Mouse (Mus musculus): ENCODE measurements around the gene Kif7. TPM values are rescaled to one million over a fixed set of nuclear protein-coding genes. Genes with fewer than 3 reads are reported as not detected.

Kif7 gene
- polyA plus RNA-seq, 1 experiment: 1.00 TPM

GRCm38 (mm10) chr7:79732622-79733021 lies 17.1 kb upstream of the Kif7 start, which contains the start of gene Plin1:
Gene Plin1 (minus strand): TSS chr7:79732903.
- 37% methylated on average over 4 of the region's 4 CpGs for WGBS
- Histone ChIP-seq H3K27ac (ENCODE audit: control insufficient read depth, insufficient read depth, low read depth, low read length, poor library complexity) (no peak within 1 kb of the TSS), H3K4me3 (replicated peaks; ENCODE audit: control insufficient read depth, low read depth, low read length) (no peak within 1 kb of the TSS), H3K4me1 (ENCODE audit: control insufficient read depth, insufficient read depth, low read length) (no peaks in the 10 kb centered on the region)
- TF ChIP-seq CTCF (IDR thresholded peaks at IDR 0.05; ENCODE audit: control insufficient read depth, insufficient read depth, low read length): no peak
- TF ChIP-seq POLR2A (IDR thresholded peaks at IDR 0.05; ENCODE audit: borderline replicate concordance, control insufficient read depth, low read depth, low read length): no peak

- no peak overlapping the region for H3K27ac ChIP-seq (ENCODE audit: control insufficient read depth, insufficient read depth, low read depth, low read length, poor library complexity)
- H3K4me1 ChIP-seq (ENCODE audit: control insufficient read depth, insufficient read depth, low read length): no peaks in the 10 kb centered on the region
- TF ChIP-seq CTCF (IDR thresholded peaks at IDR 0.05; ENCODE audit: control insufficient read depth, insufficient read depth, low read length): no peak
- no peak for TF ChIP-seq POLR2A (IDR thresholded peaks at IDR 0.05; ENCODE audit: borderline replicate concordance, control insufficient read depth, low read depth, low read length)
- no peak overlapping the region for H3K4me3 ChIP-seq (replicated peaks; ENCODE audit: control insufficient read depth, low read depth, low read length)
- 83% methylated on average over 13 of the region's 13 CpGs for WGBS
Measured at GRCm38 (mm10) chr7:79731438-79731837, 15.9 kb upstream of the Kif7 start.

DNA sequence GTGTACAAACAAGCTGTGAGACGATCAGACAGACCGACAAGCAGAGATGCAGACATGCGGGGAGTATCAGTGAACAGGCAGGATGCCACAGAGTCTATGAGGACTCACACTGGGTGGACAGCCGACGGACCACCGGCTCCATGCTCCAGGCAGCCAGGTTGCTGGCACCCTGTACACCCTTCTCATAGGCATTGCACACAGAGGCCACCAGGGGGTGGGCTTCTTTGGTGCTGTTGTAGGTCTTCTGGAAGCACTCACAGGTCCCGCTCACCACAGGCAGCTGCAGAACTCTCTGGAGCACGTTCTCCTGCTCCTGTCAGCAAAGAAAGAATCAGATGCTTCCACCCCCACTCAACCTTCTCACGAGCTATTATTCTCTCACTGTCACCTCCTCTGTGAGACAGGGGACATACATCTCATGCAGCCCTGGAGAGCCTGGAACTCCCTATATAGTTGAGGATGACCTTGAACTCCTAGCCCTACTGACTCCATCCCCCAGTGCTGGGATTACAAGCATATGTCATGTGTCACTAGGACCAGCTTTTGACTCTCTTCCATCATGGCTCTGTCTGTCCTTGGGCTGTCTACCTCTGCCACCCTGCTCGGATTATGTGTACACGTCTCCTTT lies 14.3 kb upstream of the Kif7 start:
- H3K4me1 ChIP-seq (ENCODE audit: control insufficient read depth, insufficient read depth, low read length): no peaks in the 10 kb centered on the region
- H3K27ac ChIP-seq (ENCODE audit: control insufficient read depth, insufficient read depth, low read depth, low read length, poor library complexity): no peak overlapping the region
- 60% methylated on average over 11 of the region's 11 CpGs for WGBS
- TF ChIP-seq CTCF (IDR thresholded peaks at IDR 0.05; ENCODE audit: control insufficient read depth, insufficient read depth, low read length) (no peak), POLR2A (IDR thresholded peaks at IDR 0.05; ENCODE audit: borderline replicate concordance, control insufficient read depth, low read depth, low read length) (no peak)
- H3K4me3 ChIP-seq (replicated peaks; ENCODE audit: control insufficient read depth, low read depth, low read length): no peak overlapping the region

GRCm38 (mm10) chr7:79729169-79729568 lies 13.6 kb upstream of the Kif7 start:
- H3K4me3 ChIP-seq (replicated peaks; ENCODE audit: control insufficient read depth, low read depth, low read length): no peak overlapping the region
- WGBS: 5% methylated on average over 8 of the region's 8 CpGs
- TF ChIP-seq POLR2A (IDR thresholded peaks at IDR 0.05; ENCODE audit: borderline replicate concordance, control insufficient read depth, low read depth, low read length): no peak
- peak; percentile 81 for TF ChIP-seq CTCF (IDR thresholded peaks at IDR 0.05; ENCODE audit: control insufficient read depth, insufficient read depth, low read length)
- no peak overlapping the region for H3K27ac ChIP-seq (ENCODE audit: control insufficient read depth, insufficient read depth, low read depth, low read length, poor library complexity)
- no peaks in the 10 kb centered on the region for H3K4me1 ChIP-seq (ENCODE audit: control insufficient read depth, insufficient read depth, low read length)

- H3K4me1 ChIP-seq (ENCODE audit: control insufficient read depth, insufficient read depth, low read length): no peaks in the 10 kb centered on the region
- no peak overlapping the region for H3K4me3 ChIP-seq (replicated peaks; ENCODE audit: control insufficient read depth, low read depth, low read length)
- TF ChIP-seq CTCF (IDR thresholded peaks at IDR 0.05; ENCODE audit: control insufficient read depth, insufficient read depth, low read length) (peak; percentile 75), POLR2A (IDR thresholded peaks at IDR 0.05; ENCODE audit: borderline replicate concordance, control insufficient read depth, low read depth, low read length) (no peak)
- WGBS: 26% methylated on average over 6 of the region's 6 CpGs
- H3K27ac ChIP-seq (ENCODE audit: control insufficient read depth, insufficient read depth, low read depth, low read length, poor library complexity): no peak overlapping the region
Measured at GRCm38 (mm10) chr7:79728219-79728618, 12.7 kb upstream of the Kif7 start.

DNA sequence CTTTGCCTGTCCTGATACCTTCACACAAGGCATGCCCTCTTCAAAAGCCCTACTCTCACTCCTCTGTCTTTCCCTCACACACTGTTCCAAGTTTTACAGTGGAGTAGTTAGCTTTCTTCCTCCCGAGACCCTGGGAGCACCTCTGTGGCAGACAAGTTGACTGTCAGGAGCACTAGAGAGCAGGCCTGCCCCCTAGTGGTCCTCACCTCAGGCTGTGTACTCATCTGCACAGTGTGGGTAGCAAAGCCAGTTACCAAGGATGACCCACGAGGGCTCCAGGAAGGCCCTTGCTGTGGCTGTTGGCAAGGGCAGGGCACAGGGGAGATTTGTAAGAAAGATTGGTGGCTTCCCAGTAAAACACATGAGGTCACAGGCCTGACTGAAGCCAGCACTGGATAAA lies 11.6 kb upstream of the Kif7 start:
- WGBS: 16% methylated on average over 2 of the region's 2 CpGs
- H3K27ac ChIP-seq (ENCODE audit: control insufficient read depth, insufficient read depth, low read depth, low read length, poor library complexity): no peak overlapping the region
- no peaks in the 10 kb centered on the region for H3K4me1 ChIP-seq (ENCODE audit: control insufficient read depth, insufficient read depth, low read length)
- no peak overlapping the region for H3K4me3 ChIP-seq (replicated peaks; ENCODE audit: control insufficient read depth, low read depth, low read length)
- peak; percentile 77 for TF ChIP-seq CTCF (IDR thresholded peaks at IDR 0.05; ENCODE audit: control insufficient read depth, insufficient read depth, low read length)
- TF ChIP-seq POLR2A (IDR thresholded peaks at IDR 0.05; ENCODE audit: borderline replicate concordance, control insufficient read depth, low read depth, low read length): no peak

DNA sequence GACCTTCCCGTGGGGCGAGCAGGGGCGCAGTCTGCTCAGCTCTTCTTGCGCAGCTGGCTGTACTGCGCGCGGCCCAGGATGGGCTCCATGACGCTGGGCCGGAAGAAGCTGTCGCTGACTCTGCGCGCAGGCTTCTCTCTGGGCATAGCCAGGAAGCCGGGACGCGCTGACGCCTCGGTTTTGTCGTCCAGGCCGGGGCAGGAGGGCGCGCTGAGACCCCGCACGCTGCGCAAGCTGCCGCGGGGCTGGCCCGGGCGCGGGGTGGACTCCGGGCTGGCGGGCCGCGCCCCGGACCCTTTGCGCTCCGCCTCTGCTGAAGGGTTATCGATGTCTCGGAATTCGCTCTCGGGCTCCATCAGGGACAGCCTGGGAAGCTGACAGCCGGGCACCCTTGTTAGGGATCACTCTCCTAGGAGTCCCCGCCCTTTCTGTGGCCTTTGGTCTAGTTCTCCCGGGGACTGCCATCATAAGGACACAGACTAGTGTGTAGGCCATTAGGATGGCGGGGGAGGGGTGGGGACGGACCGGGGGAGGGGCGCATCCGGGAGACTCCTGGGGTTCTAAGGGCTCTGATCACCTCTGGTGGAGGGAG lies 6.0 kb upstream of the Kif7 start:
- WGBS: 1% methylated on average over 48 of the region's 48 CpGs
- no peak for TF ChIP-seq CTCF (IDR thresholded peaks at IDR 0.05; ENCODE audit: control insufficient read depth, insufficient read depth, low read length)
- TF ChIP-seq POLR2A (IDR thresholded peaks at IDR 0.05; ENCODE audit: borderline replicate concordance, control insufficient read depth, low read depth, low read length): no peak
- peak overlapping the region; percentile 1 for H3K4me3 ChIP-seq (replicated peaks; ENCODE audit: control insufficient read depth, low read depth, low read length)
- H3K27ac ChIP-seq (ENCODE audit: control insufficient read depth, insufficient read depth, low read depth, low read length, poor library complexity): no peak overlapping the region
- no peaks in the 10 kb centered on the region for H3K4me1 ChIP-seq (ENCODE audit: control insufficient read depth, insufficient read depth, low read length)

DNA sequence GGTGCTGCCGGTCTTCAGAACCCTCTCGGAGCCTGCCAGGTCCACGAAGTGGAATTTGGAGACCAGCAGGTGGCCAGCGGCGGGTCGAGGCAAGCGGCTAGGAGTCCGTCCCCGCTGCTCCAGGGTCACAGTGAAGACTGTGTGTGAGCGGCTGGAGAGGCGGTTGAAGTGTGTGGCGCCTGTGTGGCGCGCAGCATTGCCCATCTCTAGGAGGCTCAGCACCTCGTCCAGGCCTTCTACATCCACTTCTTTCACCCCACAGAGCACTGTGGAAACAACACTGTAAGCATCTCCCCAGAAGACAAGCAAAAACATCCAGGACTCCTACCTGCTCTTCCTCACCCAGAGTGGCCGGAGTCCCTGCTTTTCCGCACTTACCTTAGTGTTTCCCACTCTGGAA lies 4.7 kb downstream of the Kif7 start:
- H3K4me3 ChIP-seq (replicated peaks; ENCODE audit: control insufficient read depth, low read depth, low read length): no peak overlapping the region
- H3K4me1 ChIP-seq (ENCODE audit: control insufficient read depth, insufficient read depth, low read length): no peaks in the 10 kb centered on the region; the same call in 1 of the 2 replicates
- WGBS: 84% methylated on average over 17 of the region's 17 CpGs
- H3K27ac ChIP-seq (ENCODE audit: control insufficient read depth, insufficient read depth, low read depth, low read length, poor library complexity): no peak overlapping the region
- TF ChIP-seq POLR2A (IDR thresholded peaks at IDR 0.05; ENCODE audit: borderline replicate concordance, control insufficient read depth, low read depth, low read length) (no peak), CTCF (IDR thresholded peaks at IDR 0.05; ENCODE audit: control insufficient read depth, insufficient read depth, low read length) (no peak)
